Mouse (Mus musculus): ENCODE data around the gene Gjc1. TPM values are rescaled to one million over a fixed set of nuclear protein-coding genes. Genes with fewer than 3 reads are reported as not detected.

Gjc1 gene
- polyA plus RNA-seq, 1 experiment from 2014 or later = 118 TPM

- WGBS = 88% methylated on average over 2 of the region's 2 CpGs
- Histone ChIP-seq H3K9ac (replicated peaks) (no peak overlapping the region), H3K36me3 (no peaks in the 10 kb centered on the region), H3K4me3 (replicated peaks) (no peak overlapping the region), H3K9me3 (no peaks in the 10 kb centered on the region), H3K27ac (no peak overlapping the region), H3K4me2 (no peak overlapping the region), H3K4me1 (replicated peaks) (peaks cover 25% of the 10 kb centered on the region), H3K27me3 (peaks cover 48% of the 10 kb centered on the region)
- ATAC-seq (ENCODE audit: insufficient number of reproducible peaks, insufficient read depth, low FRiP score, low TSS enrichment, low read depth) = no peak
These were observed 60.5 kb downstream of the Gjc1 start for GRCm38 (mm10) chr11:102758977-102759376.

GRCm38 (mm10) chr11:102755391-102755790, 64.1 kb downstream of the Gjc1 start:
- H3K27ac ChIP-seq = no peak overlapping the region

GRCm38 (mm10) chr11:102754416-102754815, 65.1 kb downstream of the Gjc1 start:
- H3K9ac ChIP-seq (replicated peaks) = peak overlapping the region; percentile 34; the same call in 1 of the 2 replicates
- H3K4me2 ChIP-seq = peak overlapping the region; percentile 41
- H3K9me3 ChIP-seq = no peaks in the 10 kb centered on the region
- H3K27ac ChIP-seq = peak overlapping the region; percentile 56; the same call in 1 of the 2 replicates
- peaks cover 22% of the 10 kb centered on the region for H3K4me1 ChIP-seq (replicated peaks)
- WGBS = 42% methylated on average over 4 of the region's 4 CpGs
- H3K36me3 ChIP-seq = no peaks in the 10 kb centered on the region
- H3K27me3 ChIP-seq = peaks cover 15% of the 10 kb centered on the region; the same call in 1 of the 2 replicates
- no peak overlapping the region for H3K4me3 ChIP-seq (replicated peaks)
- no peak for ATAC-seq (ENCODE audit: insufficient number of reproducible peaks, insufficient read depth, low FRiP score, low TSS enrichment, low read depth)

More at GRCm38 (mm10) chr11:102755391-102755790, 64.1 kb downstream of the Gjc1 start:
- Histone ChIP-seq H3K27me3 (peaks cover 21% of the 10 kb centered on the region), H3K9me3 (no peaks in the 10 kb centered on the region), H3K36me3 (no peaks in the 10 kb centered on the region), H3K4me2 (no peak overlapping the region), H3K9ac (replicated peaks) (no peak overlapping the region), H3K4me1 (replicated peaks) (peaks cover 22% of the 10 kb centered on the region), H3K4me3 (replicated peaks) (no peak overlapping the region)
- no peak for ATAC-seq (ENCODE audit: insufficient number of reproducible peaks, insufficient read depth, low FRiP score, low TSS enrichment, low read depth)
- 71% methylated on average over 7 of the region's 7 CpGs for WGBS

GRCm38 (mm10) chr11:102753591-102754324, 65.7 kb downstream of the Gjc1 start:
- Histone ChIP-seq H3K9me3 (no peaks in the 10 kb centered on the region), H3K4me1 (replicated peaks) (peaks cover 22% of the 10 kb centered on the region), H3K27ac (peak overlapping the region; percentile 56), H3K9ac (replicated peaks) (peak overlapping the region; percentile 34; the same call in 1 of the 2 replicates), H3K36me3 (no peaks in the 10 kb centered on the region), H3K4me2 (peak overlapping the region; percentile 41), H3K4me3 (replicated peaks) (no peak overlapping the region), H3K27me3 (peaks cover 11% of the 10 kb centered on the region; the same call in 1 of the 2 replicates)
- WGBS = 43% methylated on average over 18 of the region's 18 CpGs
- peak; percentile 39; the same call in 1 of the 2 replicates for ATAC-seq (ENCODE audit: insufficient number of reproducible peaks, insufficient read depth, low FRiP score, low TSS enrichment, low read depth)

GRCm38 (mm10) chr11:102752896-102753590, 66.5 kb downstream of the Gjc1 start:
- WGBS = 68% methylated on average over 13 of the region's 13 CpGs
- no peak overlapping the region for H3K4me3 ChIP-seq (replicated peaks)
- H3K9ac ChIP-seq (replicated peaks) = no peak overlapping the region
- H3K4me2 ChIP-seq = peak overlapping the region; percentile 41
- ATAC-seq (ENCODE audit: insufficient number of reproducible peaks, insufficient read depth, low FRiP score, low TSS enrichment, low read depth) = no peak
- H3K27ac ChIP-seq = no peak overlapping the region; the same call in 1 of the 2 replicates
- H3K36me3 ChIP-seq = no peaks in the 10 kb centered on the region
- H3K27me3 ChIP-seq = peaks cover 11% of the 10 kb centered on the region; the same call in 1 of the 2 replicates
- H3K9me3 ChIP-seq = no peaks in the 10 kb centered on the region
- peaks cover 22% of the 10 kb centered on the region for H3K4me1 ChIP-seq (replicated peaks)

GRCm38 (mm10) chr11:102749712-102750111, 69.8 kb downstream of the Gjc1 start:
- no peak overlapping the region for H3K9ac ChIP-seq (replicated peaks)
- 0 out of 2 replicates have a peak, but pooled peaks cover 11% of the 10 kb centered on the region for H3K27me3 ChIP-seq
- H3K36me3 ChIP-seq = no peaks in the 10 kb centered on the region
- peaks cover 19% of the 10 kb centered on the region for H3K4me1 ChIP-seq (replicated peaks)
- H3K27ac ChIP-seq = no peak overlapping the region
- WGBS = 81% methylated on average over 2 of the region's 2 CpGs
- no peaks in the 10 kb centered on the region for H3K9me3 ChIP-seq
- ATAC-seq (ENCODE audit: insufficient number of reproducible peaks, insufficient read depth, low FRiP score, low TSS enrichment, low read depth) = no peak
- no peak overlapping the region for H3K4me3 ChIP-seq (replicated peaks)
- no peak overlapping the region for H3K4me2 ChIP-seq

Other genes starting within 250 kb of the Gjc1 start
- 5.3 and 7.4 TPM in 2 replicates for gene Gm11627, start 240.2 kb downstream of the Gjc1 start, polyA plus RNA-seq (2016; fragmentation: Nextera tagmentation; extraction: Ambion mirVana)
- 77.9 and 82.7 TPM in 2 replicates for gene Fzd2, start 215.3 kb downstream of the Gjc1 start, polyA plus RNA-seq (2016; fragmentation: Nextera tagmentation; extraction: Ambion mirVana)
- gene Meioc, start 156.0 kb downstream of the Gjc1 start, polyA plus RNA-seq (2016; fragmentation: Nextera tagmentation; extraction: Ambion mirVana) = 0.98 and 1.3 TPM in 2 replicates
- gene Ccdc43, start 121.9 kb downstream of the Gjc1 start, polyA plus RNA-seq (2016; fragmentation: Nextera tagmentation; extraction: Ambion mirVana) = 52.4 and 54.9 TPM in 2 replicates
- 20.9 and 22.2 TPM in 2 replicates for gene Adam11, start 58.3 kb downstream of the Gjc1 start, polyA plus RNA-seq (2016; fragmentation: Nextera tagmentation; extraction: Ambion mirVana)
- gene Higd1b, start 16.1 kb upstream of the Gjc1 start, polyA plus RNA-seq (2016; fragmentation: Nextera tagmentation; extraction: Ambion mirVana) = not detected in 2 replicates
- gene Eftud2, start 61.3 kb upstream of the Gjc1 start, polyA plus RNA-seq (2016; fragmentation: Nextera tagmentation; extraction: Ambion mirVana) = 260 and 269 TPM in 2 replicates
- 0.99 and 1.1 TPM in 2 replicates for gene Ccdc103, start 61.5 kb upstream of the Gjc1 start, polyA plus RNA-seq (2016; fragmentation: Nextera tagmentation; extraction: Ambion mirVana)
- not detected in 2 replicates for gene Fam187a, start 65.5 kb upstream of the Gjc1 start, polyA plus RNA-seq (2016; fragmentation: Nextera tagmentation; extraction: Ambion mirVana)
- 0.25 and 0.41 TPM in 2 replicates for gene Gfap, start 81.2 kb upstream of the Gjc1 start, polyA plus RNA-seq (2016; fragmentation: Nextera tagmentation; extraction: Ambion mirVana)
- 10.3 and 13.1 TPM in 2 replicates for gene Kif18b, start 105.4 kb upstream of the Gjc1 start, polyA plus RNA-seq (2016; fragmentation: Nextera tagmentation; extraction: Ambion mirVana)
- gene C1ql1, start 127.0 kb upstream of the Gjc1 start, polyA plus RNA-seq (2016; fragmentation: Nextera tagmentation; extraction: Ambion mirVana) = 1.3 and 1.6 TPM in 2 replicates
- gene Nmt1, start 208.5 kb upstream of the Gjc1 start, polyA plus RNA-seq (2016; fragmentation: Nextera tagmentation; extraction: Ambion mirVana) = 53.6 and 53.7 TPM in 2 replicates
- gene Dcakd, start 208.6 kb upstream of the Gjc1 start, polyA plus RNA-seq (2016; fragmentation: Nextera tagmentation; extraction: Ambion mirVana) = 167 and 192 TPM in 2 replicates

All from limb, embryonic 12.5 days (tissue).